Mouse (Mus musculus): ENCODE results near the gene Tyms. TPM values are rescaled to one million over a fixed set of nuclear protein-coding genes. Genes with fewer than 3 reads are reported as not detected.
"Not testable (repeated sequence)": the region's sequence is repeated elsewhere in the genome, so short reads cannot be mapped to it uniquely, and the experiment has no call there.

The Tyms gene
- polyA plus RNA-seq, 1 experiment from 2014 or later, result 344 TPM

DNA sequence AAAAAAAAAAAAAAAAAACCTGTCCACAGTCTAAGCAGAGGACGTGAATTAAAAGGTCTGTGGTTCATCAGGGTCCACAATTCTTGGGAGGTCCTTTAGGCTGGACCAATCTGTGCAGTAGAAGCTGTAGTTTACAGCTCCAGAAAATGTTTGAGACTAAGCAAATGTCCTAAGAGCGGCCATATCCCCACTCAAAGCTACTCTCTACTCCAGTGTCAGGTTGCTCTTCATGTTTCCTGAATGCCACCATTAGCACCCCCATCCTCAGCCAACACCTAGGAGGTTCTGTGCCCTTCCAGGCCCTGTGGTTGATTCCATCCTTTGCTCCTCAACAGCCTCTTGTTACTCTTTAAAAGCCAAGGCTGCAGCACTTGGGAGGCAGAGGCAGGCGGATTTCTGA lies 1.0 kb downstream of the Tyms start:
- 32% methylated on average over 3 of the region's 3 CpGs for WGBS
- peak; percentile 30 for DNase-seq (ENCODE audit: low spot score)
- Histone ChIP-seq H3K4me3 (ENCODE audit: low read depth, low read length) (peak overlapping the region; percentile 95), H3K4me1 (replicated peaks; ENCODE audit: control insufficient read depth, insufficient read depth, low read length) (peaks cover 2% of the 10 kb centered on the region; the same call in 1 of the 2 replicates), H3K27me3 (replicated peaks; ENCODE audit: control insufficient read depth, insufficient read depth, low read length) (no peaks in the 10 kb centered on the region), H3K9me3 (ENCODE audit: control insufficient read depth, low read length) (no peaks in the 10 kb centered on the region), H3K27ac (ENCODE audit: low read depth, low read length) (no peak overlapping the region; the same call in 1 of the 2 replicates), H3K9ac (ENCODE audit: low read depth, low read length) (peak overlapping the region; percentile 95), H3K4me2 (peak overlapping the region; percentile 90), H3K36me3 (ENCODE audit: control insufficient read depth, insufficient read depth, low read length) (peaks cover 18% of the 10 kb centered on the region)
- no peak for ATAC-seq (replicated peaks; ENCODE audit: low FRiP score)

DNA sequence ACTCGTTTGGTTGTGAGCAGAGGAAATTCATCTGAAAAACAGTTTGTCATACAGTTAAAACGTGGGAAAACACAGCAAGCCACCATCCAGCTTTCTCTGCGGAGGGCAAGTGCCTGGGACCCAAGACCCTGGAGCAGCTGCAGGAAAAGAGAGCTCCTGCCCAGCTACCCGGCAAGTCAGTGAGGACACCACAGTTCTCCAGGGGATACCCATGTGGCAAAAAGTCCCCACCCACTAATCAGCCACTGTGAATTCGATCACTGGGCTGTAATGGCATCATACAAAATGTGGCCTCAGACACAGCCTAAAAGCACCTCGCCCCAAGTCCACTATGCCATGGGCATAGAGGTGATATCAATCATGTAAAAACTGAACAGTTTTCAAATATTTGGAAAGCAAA lies 1.7 kb downstream of the Tyms start:
- peaks cover 22% of the 10 kb centered on the region for H3K36me3 ChIP-seq (ENCODE audit: control insufficient read depth, insufficient read depth, low read length)
- no peak overlapping the region for H3K27ac ChIP-seq (ENCODE audit: low read depth, low read length)
- peaks cover 2% of the 10 kb centered on the region; the same call in 1 of the 2 replicates for H3K4me1 ChIP-seq (replicated peaks; ENCODE audit: control insufficient read depth, insufficient read depth, low read length)
- H3K4me3 ChIP-seq (ENCODE audit: low read depth, low read length), result peak overlapping the region; percentile 95
- no peaks in the 10 kb centered on the region for H3K9me3 ChIP-seq (ENCODE audit: control insufficient read depth, low read length)
- ATAC-seq (replicated peaks; ENCODE audit: low FRiP score), result no peak
- H3K9ac ChIP-seq (ENCODE audit: low read depth, low read length), result peak overlapping the region; percentile 95
- DNase-seq (ENCODE audit: low spot score), result peak; percentile 24
- no peaks in the 10 kb centered on the region for H3K27me3 ChIP-seq (replicated peaks; ENCODE audit: control insufficient read depth, insufficient read depth, low read length)
- 76% methylated on average over 6 of the region's 6 CpGs for WGBS
- peak overlapping the region; percentile 90 for H3K4me2 ChIP-seq

DNA sequence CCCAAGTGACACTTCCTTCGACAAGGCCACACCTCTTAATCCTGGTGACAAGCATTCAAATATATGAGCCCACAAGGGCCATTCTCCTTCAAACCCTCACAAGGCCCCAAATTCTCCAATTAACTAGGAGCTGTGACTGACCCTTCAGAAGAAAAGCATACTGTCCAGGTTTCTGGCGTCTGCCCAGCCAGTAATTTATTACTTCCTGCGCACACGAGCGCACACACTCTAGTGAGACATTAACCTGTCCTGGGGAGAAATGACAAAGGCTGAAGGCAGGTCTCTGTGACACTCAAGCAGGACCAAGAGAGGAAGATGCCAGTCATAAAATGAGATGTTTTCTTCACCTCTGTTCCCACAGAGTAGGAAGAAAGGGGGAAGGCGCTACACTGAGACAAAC lies 5.7 kb downstream of the Tyms start:
- Histone ChIP-seq H3K4me1 (replicated peaks; ENCODE audit: control insufficient read depth, insufficient read depth, low read length) (peaks cover 2% of the 10 kb centered on the region; the same call in 1 of the 2 replicates), H3K9me3 (ENCODE audit: control insufficient read depth, low read length) (no peaks in the 10 kb centered on the region), H3K4me3 (ENCODE audit: low read depth, low read length) (no peak overlapping the region), H3K27me3 (replicated peaks; ENCODE audit: control insufficient read depth, insufficient read depth, low read length) (no peaks in the 10 kb centered on the region), H3K9ac (ENCODE audit: low read depth, low read length) (no peak overlapping the region), H3K36me3 (ENCODE audit: control insufficient read depth, insufficient read depth, low read length) (peaks cover 41% of the 10 kb centered on the region), H3K4me2 (no peak overlapping the region), H3K27ac (ENCODE audit: low read depth, low read length) (no peak overlapping the region)
- DNase-seq (ENCODE audit: low spot score) (no peak), ATAC-seq (replicated peaks; ENCODE audit: low FRiP score) (no peak)
- 83% methylated on average over 6 of the region's 6 CpGs for WGBS

DNA sequence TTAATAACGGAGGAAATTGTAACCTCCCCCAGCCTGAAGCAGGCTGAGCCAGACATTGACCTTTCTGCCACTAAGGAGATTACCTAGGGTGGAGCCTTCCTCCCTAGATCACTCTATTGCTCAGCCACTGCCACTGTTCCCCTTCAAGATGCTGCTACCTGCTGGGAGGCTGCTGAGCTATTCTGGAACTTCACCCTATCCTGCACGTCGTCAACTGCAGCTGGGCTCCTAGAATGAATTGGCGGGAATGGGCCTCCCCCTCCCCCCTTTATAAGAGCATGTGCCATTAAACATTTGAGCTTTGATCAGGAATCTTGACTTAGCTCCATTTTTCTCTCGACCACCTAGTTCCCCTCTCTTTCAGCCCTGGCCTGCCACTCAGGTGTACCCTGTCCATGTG lies 13.8 kb downstream of the Tyms start:
- not testable (repeated sequence) for H3K4me1 ChIP-seq (replicated peaks; ENCODE audit: control insufficient read depth, insufficient read depth, low read length); ATAC-seq (replicated peaks; ENCODE audit: low FRiP score); H3K27ac ChIP-seq (ENCODE audit: low read depth, low read length); H3K4me3 ChIP-seq (ENCODE audit: low read depth, low read length); H3K4me2 ChIP-seq; H3K27me3 ChIP-seq (replicated peaks; ENCODE audit: control insufficient read depth, insufficient read depth, low read length); H3K9me3 ChIP-seq (ENCODE audit: control insufficient read depth, low read length); H3K9ac ChIP-seq (ENCODE audit: low read depth, low read length)
- peaks cover 24% of the 10 kb centered on the region; the same call in 1 of the 2 replicates for H3K36me3 ChIP-seq (ENCODE audit: control insufficient read depth, insufficient read depth, low read length)
- WGBS, result 92% methylated on average over 5 of the region's 5 CpGs
- peak; percentile 26 for DNase-seq (ENCODE audit: low spot score)

DNA sequence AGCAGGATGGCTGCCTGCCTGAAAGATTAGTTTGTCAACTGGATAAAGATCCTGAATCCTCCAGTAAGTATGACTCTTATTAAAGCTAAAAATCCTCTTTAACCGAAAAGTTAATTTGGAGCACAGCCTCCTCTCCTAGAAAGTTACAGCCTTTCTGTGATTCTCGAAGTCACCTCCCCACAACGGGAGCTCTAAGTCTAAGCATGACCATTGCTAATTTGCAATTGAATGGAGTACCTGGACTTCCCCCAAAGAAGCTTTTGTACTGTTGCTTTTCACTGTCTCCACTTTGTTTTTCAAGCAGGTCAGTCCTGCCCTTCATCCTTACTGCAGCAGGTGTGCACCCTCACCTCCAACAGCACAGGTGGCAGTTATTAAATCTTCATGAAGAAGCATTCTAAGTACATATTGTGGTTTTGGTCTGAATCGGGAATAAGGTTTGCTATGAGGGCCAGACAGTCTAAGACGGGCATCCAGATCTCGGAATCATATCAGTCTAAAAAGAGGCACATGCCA lies 15.1 kb downstream of the Tyms start:
- H3K4me1 ChIP-seq (replicated peaks; ENCODE audit: control insufficient read depth, insufficient read depth, low read length), result no peaks in the 10 kb centered on the region
- no peak for DNase-seq (ENCODE audit: low spot score)
- no peak overlapping the region for H3K27ac ChIP-seq (ENCODE audit: low read depth, low read length)
- no peak for ATAC-seq (replicated peaks; ENCODE audit: low FRiP score)
- H3K27me3 ChIP-seq (replicated peaks; ENCODE audit: control insufficient read depth, insufficient read depth, low read length), result no peaks in the 10 kb centered on the region
- no peaks in the 10 kb centered on the region for H3K9me3 ChIP-seq (ENCODE audit: control insufficient read depth, low read length)
- WGBS, result 91% methylated on average over 6 of the region's 6 CpGs
- no peak overlapping the region for H3K4me2 ChIP-seq
- H3K36me3 ChIP-seq (ENCODE audit: control insufficient read depth, insufficient read depth, low read length), result peaks cover 18% of the 10 kb centered on the region; the same call in 1 of the 2 replicates
- no peak overlapping the region for H3K9ac ChIP-seq (ENCODE audit: low read depth, low read length)
- H3K4me3 ChIP-seq (ENCODE audit: low read depth, low read length), result no peak overlapping the region

DNA sequence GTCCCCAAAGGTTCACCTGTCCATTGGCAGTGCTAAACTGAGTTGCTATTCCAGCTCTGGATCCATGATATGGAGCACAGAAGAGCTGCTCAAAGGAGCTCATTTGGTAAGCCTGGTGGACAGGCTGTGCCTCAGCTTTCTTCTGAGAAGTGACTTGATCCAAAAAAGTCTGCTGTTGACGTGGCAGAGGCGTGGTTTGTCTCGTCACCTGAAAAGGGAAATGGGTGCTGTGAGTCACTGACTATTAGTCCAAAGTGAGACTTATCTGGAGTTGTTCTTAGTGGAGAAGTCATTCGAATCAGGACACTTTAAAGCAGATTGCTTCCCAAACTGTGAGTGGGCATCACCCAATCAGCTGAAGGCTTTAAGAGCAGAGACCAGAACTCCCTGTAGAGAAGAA lies 33.6 kb downstream of the Tyms start:
- H3K27ac ChIP-seq (ENCODE audit: low read depth, low read length); H3K4me1 ChIP-seq (replicated peaks; ENCODE audit: control insufficient read depth, insufficient read depth, low read length); H3K9me3 ChIP-seq (ENCODE audit: control insufficient read depth, low read length); H3K36me3 ChIP-seq (ENCODE audit: control insufficient read depth, insufficient read depth, low read length); DNase-seq (ENCODE audit: low spot score); ATAC-seq (replicated peaks; ENCODE audit: low FRiP score); H3K9ac ChIP-seq (ENCODE audit: low read depth, low read length); H3K27me3 ChIP-seq (replicated peaks; ENCODE audit: control insufficient read depth, insufficient read depth, low read length); H3K4me2 ChIP-seq; H3K4me3 ChIP-seq (ENCODE audit: low read depth, low read length): not testable (repeated sequence)
- 41% methylated on average over 4 of the region's 4 CpGs for WGBS

DNA sequence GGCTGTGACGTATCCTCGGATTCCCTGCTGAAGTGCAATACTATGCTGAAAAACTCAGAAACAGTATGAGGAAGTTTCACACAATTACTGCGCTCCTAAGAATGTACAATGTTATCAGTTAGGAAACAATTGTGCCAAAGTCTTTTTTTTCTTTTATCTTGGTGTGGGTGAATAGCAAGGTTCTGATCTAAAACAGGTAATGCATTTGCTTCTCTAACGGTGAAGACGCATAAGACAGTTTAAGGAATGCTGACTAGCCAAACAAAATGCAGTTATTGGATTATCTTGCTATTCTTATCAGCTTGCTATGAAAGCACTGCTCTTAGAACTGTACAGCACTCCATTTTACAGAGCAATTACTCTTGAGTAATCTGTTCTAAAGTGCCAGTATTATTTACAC lies 34.1 kb downstream of the Tyms start:
- not testable (repeated sequence) for DNase-seq (ENCODE audit: low spot score); H3K9ac ChIP-seq (ENCODE audit: low read depth, low read length); H3K9me3 ChIP-seq (ENCODE audit: control insufficient read depth, low read length); H3K4me2 ChIP-seq; ATAC-seq (replicated peaks; ENCODE audit: low FRiP score); H3K4me1 ChIP-seq (replicated peaks; ENCODE audit: control insufficient read depth, insufficient read depth, low read length); H3K27ac ChIP-seq (ENCODE audit: low read depth, low read length); H3K27me3 ChIP-seq (replicated peaks; ENCODE audit: control insufficient read depth, insufficient read depth, low read length); H3K4me3 ChIP-seq (ENCODE audit: low read depth, low read length); H3K36me3 ChIP-seq (ENCODE audit: control insufficient read depth, insufficient read depth, low read length)
- 66% methylated on average over 5 of the region's 5 CpGs for WGBS

DNA sequence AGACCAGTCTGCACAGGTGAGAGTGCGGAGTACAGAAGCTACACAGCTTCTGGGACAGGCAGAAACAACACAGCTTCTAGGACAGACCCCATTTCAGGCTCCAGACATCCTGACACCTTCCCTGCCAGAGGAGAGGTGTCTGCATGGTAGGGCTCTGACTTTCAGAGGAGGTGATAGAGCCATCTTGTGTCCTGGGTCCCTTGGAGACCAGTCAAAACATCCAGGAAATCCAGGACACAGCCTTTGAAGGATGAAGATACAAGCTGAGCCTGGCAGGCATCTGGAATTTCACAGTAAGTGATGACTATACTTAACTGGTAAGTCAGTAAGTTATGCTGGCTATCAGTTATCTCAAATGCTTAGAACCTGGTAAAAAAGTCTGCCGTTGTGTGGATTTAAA lies 36.3 kb downstream of the Tyms start:
- not testable (repeated sequence) for H3K9me3 ChIP-seq (ENCODE audit: control insufficient read depth, low read length); H3K4me1 ChIP-seq (replicated peaks; ENCODE audit: control insufficient read depth, insufficient read depth, low read length); H3K36me3 ChIP-seq (ENCODE audit: control insufficient read depth, insufficient read depth, low read length); H3K27me3 ChIP-seq (replicated peaks; ENCODE audit: control insufficient read depth, insufficient read depth, low read length); H3K9ac ChIP-seq (ENCODE audit: low read depth, low read length); H3K4me2 ChIP-seq; H3K27ac ChIP-seq (ENCODE audit: low read depth, low read length); H3K4me3 ChIP-seq (ENCODE audit: low read depth, low read length); ATAC-seq (replicated peaks; ENCODE audit: low FRiP score); DNase-seq (ENCODE audit: low spot score)
- 80% methylated on average over 2 of the region's 2 CpGs for WGBS

DNA sequence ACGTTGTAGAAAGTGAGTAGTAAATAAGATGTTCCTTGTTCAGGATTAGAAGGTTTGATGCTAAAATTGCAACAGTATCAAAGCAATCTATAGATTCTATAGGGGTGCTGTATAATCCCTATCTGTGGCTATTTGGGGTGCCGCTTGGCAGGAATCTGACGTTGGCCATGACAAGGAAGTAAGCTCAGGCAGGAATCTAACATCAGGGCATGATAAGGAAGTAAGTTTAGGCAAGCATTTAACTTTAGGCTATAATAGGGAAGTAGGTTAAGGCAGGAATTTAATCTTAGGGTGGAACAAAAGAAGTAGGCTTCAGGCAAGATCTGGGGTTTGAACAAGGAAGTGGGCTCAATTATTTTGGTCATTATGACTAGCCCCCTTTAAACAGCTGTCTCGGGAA lies 37.6 kb downstream of the Tyms start:
- H3K27me3 ChIP-seq (replicated peaks; ENCODE audit: control insufficient read depth, insufficient read depth, low read length); H3K9ac ChIP-seq (ENCODE audit: low read depth, low read length); H3K36me3 ChIP-seq (ENCODE audit: control insufficient read depth, insufficient read depth, low read length); H3K4me2 ChIP-seq; DNase-seq (ENCODE audit: low spot score); H3K9me3 ChIP-seq (ENCODE audit: control insufficient read depth, low read length); ATAC-seq (replicated peaks; ENCODE audit: low FRiP score); H3K27ac ChIP-seq (ENCODE audit: low read depth, low read length); H3K4me3 ChIP-seq (ENCODE audit: low read depth, low read length); H3K4me1 ChIP-seq (replicated peaks; ENCODE audit: control insufficient read depth, insufficient read depth, low read length): not testable (repeated sequence)
- 58% methylated on average over 4 of the region's 4 CpGs for WGBS

All from liver, embryonic 11.5 days (tissue).